13 mouse cellular contexts compared by ENCODE assay signal in the genomic region with DNA sequence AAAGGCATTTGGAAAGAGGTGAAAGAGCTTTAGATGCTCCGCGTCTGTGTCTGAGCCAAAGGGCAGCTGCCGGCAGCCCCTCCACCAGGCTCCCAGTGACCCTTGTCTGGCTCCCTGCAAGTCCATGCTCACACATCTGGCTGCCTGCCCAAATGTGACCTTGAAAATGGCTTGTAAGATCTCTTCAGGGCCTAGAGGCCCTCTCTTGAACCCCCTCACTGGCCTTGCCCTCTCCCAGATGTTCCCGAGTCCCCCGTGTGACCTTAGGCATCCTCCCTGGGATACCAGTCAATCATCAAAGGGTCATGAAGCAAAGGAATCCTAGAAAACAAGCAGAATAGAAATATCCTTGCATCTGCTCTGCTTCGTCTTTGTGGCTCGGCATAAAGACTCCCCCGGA.
A peak's percentile ranks its signal among the peaks of the same experiment; 100 is the strongest.
DNase-seq lines count a peak whose midpoint lies in the region; ATAC-seq lines count a peak whose summit lies in the region.
"Had no signal": no experiment of that assay in that cellular context is flagged by ENCODE, and none has a peak within 500 bp of the region (broad histone marks: within the 10 kb centered on the region; RNA-seq: fewer than 3 reads in every experiment).

No protein-coding gene starts in this region.

- no peaks in the 10 kb centered on the region for H3K36me3 ChIP-seq in hindbrain, embryonic 12.5 days
- H3K36me3 ChIP-seq: limb, embryonic 12.5 days had no signal

- no peak overlapping the region for H3K9ac ChIP-seq in hindbrain, embryonic 12.5 days
- H3K9ac ChIP-seq: limb, embryonic 12.5 days had no signal

- H3K4me1 ChIP-seq in hindbrain, embryonic 12.5 days, result peaks cover 18% of the 10 kb centered on the region

- peak; percentile 35 for DNase-seq in kidney, postnatal 14 days
- no peak for DNase-seq in kidney, adult 9 months
- peak; percentile 12 for DNase-seq in right cerebral cortex, postnatal 4 days
- no peak for DNase-seq in right cerebral cortex, adult 2 months (ENCODE audit: low spot score in 2 of 2)
- DNase-seq in embryo, embryonic 11 days, result peak; percentile 58
- DNase-seq in ovary, postnatal 14 days (ENCODE audit: low spot score), result peak; percentile 44
- no peak for DNase-seq in B cell, adult 2 months
- DNase-seq: cerebellum, adult 9-11 months; heart, postnatal 10 days; kidney, adult 18-20 months had no signal

- WGBS in hindbrain, embryonic 12.5 days, result 22% methylated on average over 8 of the region's 8 CpGs

- no peaks in the 10 kb centered on the region for H3K9me3 ChIP-seq in hindbrain, embryonic 12.5 days (replicated peaks)
- H3K9me3 ChIP-seq: limb, embryonic 12.5 days had no signal

- peaks cover 3% of the 10 kb centered on the region; the same call in 1 of the 2 replicates for H3K27me3 ChIP-seq in hindbrain, embryonic 12.5 days

- H3K4me3 ChIP-seq in hindbrain, embryonic 12.5 days, result no peak overlapping the region
- H3K4me3 ChIP-seq: limb, embryonic 12.5 days had no signal

- H3K4me2 ChIP-seq in hindbrain, embryonic 12.5 days (replicated peaks), result no peak overlapping the region
- H3K4me2 ChIP-seq: limb, embryonic 12.5 days had no signal

- H3K27ac ChIP-seq in hindbrain, embryonic 12.5 days, result no peak overlapping the region
- H3K27ac ChIP-seq: limb, embryonic 12.5 days; macrophage had no signal

- ATAC-seq in hindbrain, embryonic 12.5 days (ENCODE audit: low FRiP score), result no peak

Comparison
In these comparisons a context has a peak if more than half of its experiments do, and no peak if none do; other contexts are left out.
1. DNase-seq: peak in kidney, postnatal 14 days (single experiment), right cerebral cortex, postnatal 4 days (single experiment), embryo, embryonic 11 days (single experiment) and ovary, postnatal 14 days (single experiment); none in kidney, adult 9 months (single experiment), right cerebral cortex, adult 2 months (0 of 2) and B cell, adult 2 months (0 of 2).